Mouse (Mus musculus) megakaryocyte-erythroid progenitor cell, adult 5 weeks (primary cell): ENCODE measurements around the gene Obox2. TPM values are rescaled to one million over a fixed set of nuclear protein-coding genes. Genes with fewer than 3 reads are reported as not detected.

Source experiments
- polyA plus RNA-seq: library from polyadenylated mRNA; stranded (reverse); fragments of >175 nt; gene quantifications from 2 replicates; pipeline ENCODE4 v1.2.3, GENCODE M21; 2012

The Obox2 gene
- not detected in 2 replicates for polyA plus RNA-seq

DNA sequence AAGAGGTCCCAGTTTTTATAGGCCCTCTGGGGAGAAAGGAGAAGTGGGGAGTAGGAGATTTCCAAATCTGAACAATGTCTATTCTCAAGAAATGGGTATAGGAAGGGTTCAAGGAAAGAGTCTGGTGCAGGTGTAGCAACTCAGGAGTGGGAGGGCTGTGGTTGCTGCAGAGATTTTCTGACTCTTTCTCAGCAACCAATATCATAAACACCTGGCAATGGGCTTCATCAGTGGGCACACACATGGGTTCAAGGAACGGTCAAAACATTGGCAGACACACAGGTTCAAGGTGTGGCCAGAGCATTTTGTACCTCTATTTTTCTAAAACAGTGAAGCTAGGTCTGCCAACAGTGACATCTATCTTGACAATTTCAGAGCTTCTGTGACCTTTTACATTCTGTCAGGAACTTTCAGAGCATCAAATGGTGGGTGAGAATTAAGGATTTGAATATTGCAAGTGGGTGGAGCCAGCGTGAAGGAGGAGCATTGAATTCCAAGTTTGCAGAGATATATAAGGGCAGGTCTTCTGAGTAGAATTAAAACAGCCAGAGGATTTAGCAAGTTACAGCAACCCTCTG is at the start of gene Obox2, which contains the start of gene Obox1:
Gene Obox2 (plus strand): TSS at position 301 of the 578 bp plus-strand sequence.
Gene Obox1 (plus strand): TSS at position 528 of the 578 bp plus-strand sequence.

Other genes with a start within 250 kb of the Obox2 start
- not detected in 2 replicates for gene Obox1, start 227 bp downstream of the Obox2 start, polyA plus RNA-seq